Comparison of ENCODE assay signal across 8 mouse cellular contexts in the genomic region with DNA sequence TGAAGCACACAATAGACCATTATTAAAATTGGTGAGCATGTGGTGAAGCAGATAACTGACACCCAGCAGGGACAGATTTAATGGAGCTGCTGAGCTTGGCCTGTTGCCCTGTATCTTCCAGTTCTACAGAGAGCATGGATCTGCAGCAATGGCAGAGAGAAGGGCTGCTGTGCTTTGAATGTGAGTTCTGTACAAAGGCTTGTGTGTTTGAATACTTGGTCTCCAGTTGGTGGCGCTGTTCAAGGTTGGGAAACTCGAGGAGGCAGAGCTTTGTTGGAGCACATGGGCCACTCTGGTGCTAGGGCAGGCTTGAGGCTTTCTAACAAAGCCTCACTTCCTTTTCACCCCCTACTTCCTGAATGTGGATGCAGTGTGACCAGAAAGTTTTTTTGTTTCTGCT.
DNase-seq lines count a peak whose midpoint lies in the region; ATAC-seq and TF ChIP-seq lines count a peak whose summit lies in the region.

No protein-coding gene starts in this region.

- H3K27ac ChIP-seq in neural tube, embryonic 11.5 days (ENCODE audit: low read depth, low read length) = no peak overlapping the region
- H3K27ac ChIP-seq in embryonic facial prominence, embryonic 10.5 days (replicated peaks) = no peak overlapping the region
- H3K27ac ChIP-seq in stomach, postnatal 0 days (replicated peaks) = no peak overlapping the region
- no peak overlapping the region for H3K27ac ChIP-seq in heart, embryonic 12.5 days (ENCODE audit: poor library complexity, severe bottlenecking)

- H3K36me3 ChIP-seq in neural tube, embryonic 11.5 days (ENCODE audit: control insufficient read depth, insufficient read depth, low read length) = no peaks in the 10 kb centered on the region
- no peaks in the 10 kb centered on the region for H3K36me3 ChIP-seq in embryonic facial prominence, embryonic 10.5 days (replicated peaks)
- H3K36me3 ChIP-seq in stomach, postnatal 0 days (ENCODE audit: control insufficient read depth, insufficient read depth, low read length) = no peaks in the 10 kb centered on the region
- H3K36me3 ChIP-seq in heart, embryonic 12.5 days = no peaks in the 10 kb centered on the region

- TF ChIP-seq EP300 in stomach, postnatal 0 days (optimal IDR thresholded peaks at IDR 0.05) = no peak

- peak; percentile 66; the same call in 1 of the 2 replicates for ATAC-seq in neural tube, embryonic 11.5 days (ENCODE audit: insufficient read depth, low FRiP score, low TSS enrichment)
- ATAC-seq in stomach, postnatal 0 days (ENCODE audit: low FRiP score, low TSS enrichment) = no peak
- ATAC-seq in heart, embryonic 12.5 days (ENCODE audit: insufficient number of reproducible peaks, low FRiP score) = no peak

- no peak overlapping the region for H3K9ac ChIP-seq in neural tube, embryonic 11.5 days (ENCODE audit: low read length)
- no peak overlapping the region for H3K9ac ChIP-seq in stomach, postnatal 0 days (ENCODE audit: low read length)
- H3K9ac ChIP-seq in heart, embryonic 12.5 days = no peak overlapping the region

- no peak overlapping the region for H3K4me3 ChIP-seq in neural tube, embryonic 11.5 days (ENCODE audit: low read depth, low read length)
- H3K4me3 ChIP-seq in embryonic facial prominence, embryonic 10.5 days = no peak overlapping the region
- H3K4me3 ChIP-seq in stomach, postnatal 0 days (ENCODE audit: low read depth, low read length) = no peak overlapping the region
- H3K4me3 ChIP-seq in heart, embryonic 12.5 days = no peak overlapping the region

- WGBS in neural tube, embryonic 11.5 days = 19% methylated on average over 2 of the region's 2 CpGs
- 8% methylated on average over 2 of the region's 2 CpGs for WGBS in embryonic facial prominence, embryonic 10.5 days
- WGBS in stomach, postnatal 0 days = 5% methylated on average over 2 of the region's 2 CpGs
- WGBS in heart, embryonic 12.5 days = 16% methylated on average over 2 of the region's 2 CpGs

- H3K9me3 ChIP-seq in neural tube, embryonic 11.5 days (ENCODE audit: control insufficient read depth, low read length) = no peaks in the 10 kb centered on the region
- H3K9me3 ChIP-seq in embryonic facial prominence, embryonic 10.5 days = no peaks in the 10 kb centered on the region
- no peaks in the 10 kb centered on the region for H3K9me3 ChIP-seq in stomach, postnatal 0 days (ENCODE audit: control insufficient read depth, low read length)
- H3K9me3 ChIP-seq in heart, embryonic 12.5 days (replicated peaks) = no peaks in the 10 kb centered on the region

- peak; percentile 38 for DNase-seq in neural tube, embryonic 11.5 days (ENCODE audit: low spot score)
- DNase-seq in neural tube, embryonic 10.5 days (ENCODE audit: extremely low spot score, low spot score) = no peak
- DNase-seq in embryonic facial prominence, embryonic 10.5 days (ENCODE audit: low spot score) = peak; percentile 37
- DNase-seq in layer of hippocampus, adult 9-11 months = peak; percentile 82
- DNase-seq in stomach, postnatal 0 days (ENCODE audit: low spot score) = no peak
- no peak for DNase-seq in adrenal gland, adult 8-10 months
- DNase-seq in B cell, adult 2 months = no peak

- TF ChIP-seq CTCF in stomach, postnatal 0 days (IDR thresholded peaks at IDR 0.05; ENCODE audit: low read depth) = 0 out of 2 replicates have a peak, but pooled peaks have one; percentile 11

- no peak overlapping the region for H3K4me2 ChIP-seq in neural tube, embryonic 11.5 days (ENCODE audit: low read depth)
- H3K4me2 ChIP-seq in stomach, postnatal 0 days (replicated peaks; ENCODE audit: low read depth) = no peak overlapping the region
- H3K4me2 ChIP-seq in heart, embryonic 12.5 days = no peak overlapping the region

- H3K27me3 ChIP-seq in neural tube, embryonic 11.5 days (ENCODE audit: control insufficient read depth, insufficient read depth, low read length) = no peaks in the 10 kb centered on the region
- H3K27me3 ChIP-seq in embryonic facial prominence, embryonic 10.5 days (replicated peaks; ENCODE audit: low read depth, poor library complexity, severe bottlenecking) = no peaks in the 10 kb centered on the region
- no peaks in the 10 kb centered on the region for H3K27me3 ChIP-seq in stomach, postnatal 0 days (ENCODE audit: control insufficient read depth, insufficient read depth, low read length)
- no peaks in the 10 kb centered on the region for H3K27me3 ChIP-seq in heart, embryonic 12.5 days (replicated peaks)

- H3K4me1 ChIP-seq in neural tube, embryonic 11.5 days (ENCODE audit: control insufficient read depth, insufficient read depth, low read length) = no peaks in the 10 kb centered on the region
- H3K4me1 ChIP-seq in embryonic facial prominence, embryonic 10.5 days = no peaks in the 10 kb centered on the region
- no peaks in the 10 kb centered on the region for H3K4me1 ChIP-seq in stomach, postnatal 0 days (replicated peaks; ENCODE audit: control insufficient read depth, insufficient read depth)
- no peaks in the 10 kb centered on the region for H3K4me1 ChIP-seq in heart, embryonic 12.5 days (replicated peaks)

Comparison
In these comparisons a context has a peak if more than half of its experiments do, and no peak if none do; other contexts are left out.
1. DNase-seq: peak in neural tube, embryonic 11.5 days (single experiment), embryonic facial prominence, embryonic 10.5 days (single experiment) and layer of hippocampus, adult 9-11 months (single experiment); none in neural tube, embryonic 10.5 days (single experiment), stomach, postnatal 0 days (single experiment), adrenal gland, adult 8-10 months (single experiment) and B cell, adult 2 months (0 of 2).